Mouse (Mus musculus) urinary bladder, postnatal 14 days (tissue): ENCODE measurements around the gene Stmn1.

Experiments used
- DNase-seq: peaks from one replicate; pipeline ENCODE4 v3.0.0; 2021; ENCODE audit warnings: low spot score

The Stmn1 gene

GRCm38 (mm10) chr4:134468215-134468575 lies at the start of gene Stmn1:
Stmn1 (plus strand) TSS chr4:134468320.
- peak; percentile 95 for DNase-seq

DNA sequence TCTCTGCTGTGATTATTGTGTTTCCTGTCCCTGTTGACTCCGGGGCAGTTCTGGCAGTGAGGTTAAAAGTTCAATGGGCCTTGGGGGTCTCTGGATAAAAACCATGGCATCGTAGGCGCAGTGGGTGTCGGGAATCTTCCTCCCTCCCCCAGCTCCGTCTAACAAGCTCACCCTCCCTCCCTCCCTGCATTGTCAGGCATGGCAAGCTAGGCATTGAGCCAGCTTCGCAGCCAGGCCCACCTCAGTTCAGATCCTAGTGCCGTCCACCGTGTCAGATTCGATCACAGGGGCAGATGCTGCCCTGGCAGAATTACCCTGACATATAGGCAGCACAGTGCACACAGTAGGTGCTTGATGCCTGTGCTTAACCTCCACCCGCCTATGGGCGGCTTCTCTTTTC lies 46.1 kb upstream of the Stmn1 start:
- no peak for DNase-seq

GRCm38 (mm10) chr4:134423949-134424348 lies 44.2 kb upstream of the Stmn1 start:
- DNase-seq = no peak

- DNase-seq = no peak
Measured at GRCm38 (mm10) chr4:134425088-134425487, 43.0 kb upstream of the Stmn1 start.

DNA sequence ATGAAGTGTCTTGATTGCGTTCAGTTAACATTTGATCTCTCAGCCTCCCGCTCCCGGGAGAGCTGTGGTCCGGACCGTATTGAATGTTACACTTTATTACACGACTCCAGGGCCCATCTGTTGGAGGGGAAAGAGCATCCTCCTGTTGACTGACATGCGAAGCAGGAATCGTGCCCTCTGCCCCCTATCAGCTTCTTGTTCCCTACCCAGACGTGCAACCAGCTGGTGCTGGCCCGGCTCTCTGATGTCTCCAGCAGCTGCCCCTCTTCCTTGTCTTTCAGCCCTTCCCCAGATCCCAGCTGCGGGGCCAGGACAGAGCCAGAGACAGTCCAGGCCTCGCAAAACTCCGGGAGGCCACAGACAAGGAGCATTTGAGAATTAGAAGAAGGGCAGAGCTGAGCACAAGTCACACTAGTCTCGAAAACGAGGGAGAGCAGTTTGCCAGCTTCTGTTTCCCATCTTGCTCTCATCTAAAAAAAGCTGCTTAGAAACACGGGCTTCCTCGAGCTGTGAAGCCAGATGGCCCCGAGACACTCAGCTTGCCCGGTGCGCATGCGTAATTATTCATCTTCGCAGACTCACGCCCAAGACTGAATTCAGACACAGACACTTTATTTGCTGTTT lies 37.6 kb upstream of the Stmn1 start:
- DNase-seq = no peak

- no peak for DNase-seq
Measured at GRCm38 (mm10) chr4:134432686-134433360, 35.3 kb upstream of the Stmn1 start.

DNA sequence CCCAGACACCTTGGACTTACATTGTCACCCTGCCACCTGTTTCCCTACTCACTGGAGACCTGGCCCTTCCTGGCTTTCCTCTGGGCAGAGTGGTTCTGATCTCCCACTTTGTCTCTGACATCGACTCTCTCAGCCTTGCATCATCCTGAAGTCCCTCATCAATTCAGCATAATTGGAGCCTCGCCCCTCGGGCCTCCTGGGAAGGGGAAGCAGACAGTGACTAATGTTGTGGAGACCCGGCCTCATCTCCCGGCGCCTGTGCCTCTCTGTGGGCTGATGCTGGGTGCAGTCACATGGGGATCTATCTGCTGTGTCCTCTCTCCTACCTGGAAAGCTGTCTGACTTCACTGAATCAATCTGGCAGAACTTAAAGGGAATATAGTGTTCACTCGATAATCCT lies 31.9 kb upstream of the Stmn1 start:
- DNase-seq = no peak

GRCm38 (mm10) chr4:134436659-134437058 lies 31.5 kb upstream of the Stmn1 start:
- no peak for DNase-seq

DNA sequence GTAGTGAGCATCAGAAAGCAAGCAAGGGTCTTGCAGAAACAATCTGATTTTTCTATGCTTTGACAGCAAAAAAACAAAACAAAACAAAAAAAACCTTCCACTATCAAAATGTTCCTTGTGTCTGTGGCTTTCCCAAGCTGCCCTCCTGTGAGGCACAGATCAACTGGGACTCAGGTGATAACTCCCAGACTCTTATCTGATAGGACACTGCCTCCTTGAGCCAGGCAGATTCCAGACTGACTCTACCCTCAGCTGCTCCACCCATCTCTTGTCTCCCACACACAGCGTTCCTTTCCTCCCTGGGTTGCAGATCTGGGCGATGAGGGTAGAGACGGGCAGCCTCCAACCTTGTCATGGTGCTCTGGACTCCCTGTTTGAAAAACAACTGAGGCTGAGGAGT lies 29.0 kb upstream of the Stmn1 start:
- no peak for DNase-seq

DNA sequence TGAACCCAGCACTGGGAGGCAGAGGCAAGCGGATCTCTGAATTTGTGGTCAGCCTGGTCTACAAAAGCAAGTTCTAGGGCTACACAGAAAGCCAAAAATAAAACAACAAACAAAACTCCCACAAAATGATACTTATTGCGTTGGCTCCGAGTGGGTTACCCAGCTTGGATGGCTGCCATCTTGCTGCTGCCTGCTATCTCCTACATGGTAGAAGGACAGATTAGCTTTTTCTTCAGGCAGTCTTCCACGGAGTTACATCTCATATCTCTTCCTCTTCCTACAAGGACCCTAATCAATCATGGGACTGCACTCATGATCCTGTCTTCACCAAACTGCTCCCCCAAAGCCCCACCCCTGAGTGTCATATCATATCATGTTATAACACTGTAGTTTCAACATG lies 28.2 kb upstream of the Stmn1 start:
- DNase-seq = no peak

GRCm38 (mm10) chr4:134442216-134442615 lies 25.9 kb upstream of the Stmn1 start:
- peak; percentile 22 for DNase-seq

DNA sequence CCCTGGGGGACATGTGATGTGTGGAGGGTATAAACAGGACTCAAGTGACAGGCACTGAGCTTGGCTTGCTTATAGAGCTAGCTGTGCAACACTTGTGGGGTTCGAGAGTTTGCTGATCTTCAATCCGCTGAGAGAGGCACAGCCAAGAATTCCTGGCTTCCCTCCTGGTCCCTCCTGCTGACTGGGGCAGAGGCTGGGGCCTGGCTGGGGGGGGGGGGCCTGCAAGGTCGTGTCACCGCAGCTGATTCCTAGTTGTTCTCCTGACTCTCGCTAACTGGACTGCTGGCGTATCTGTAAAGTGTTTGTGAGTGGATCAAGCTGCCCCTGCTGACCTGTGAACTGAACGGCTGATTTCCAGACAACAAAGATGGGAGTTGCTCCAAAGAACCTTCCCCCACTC lies 24.5 kb upstream of the Stmn1 start:
- DNase-seq = no peak

GRCm38 (mm10) chr4:134444949-134445348 lies 23.2 kb upstream of the Stmn1 start:
- DNase-seq = no peak

- no peak for DNase-seq
Measured at GRCm38 (mm10) chr4:134445489-134445888, 22.6 kb upstream of the Stmn1 start.

- no peak for DNase-seq
Measured at GRCm38 (mm10) chr4:134447966-134448365, 20.2 kb upstream of the Stmn1 start.

- DNase-seq = no peak
Measured at GRCm38 (mm10) chr4:134449595-134450391, 18.3 kb upstream of the Stmn1 start.

DNA sequence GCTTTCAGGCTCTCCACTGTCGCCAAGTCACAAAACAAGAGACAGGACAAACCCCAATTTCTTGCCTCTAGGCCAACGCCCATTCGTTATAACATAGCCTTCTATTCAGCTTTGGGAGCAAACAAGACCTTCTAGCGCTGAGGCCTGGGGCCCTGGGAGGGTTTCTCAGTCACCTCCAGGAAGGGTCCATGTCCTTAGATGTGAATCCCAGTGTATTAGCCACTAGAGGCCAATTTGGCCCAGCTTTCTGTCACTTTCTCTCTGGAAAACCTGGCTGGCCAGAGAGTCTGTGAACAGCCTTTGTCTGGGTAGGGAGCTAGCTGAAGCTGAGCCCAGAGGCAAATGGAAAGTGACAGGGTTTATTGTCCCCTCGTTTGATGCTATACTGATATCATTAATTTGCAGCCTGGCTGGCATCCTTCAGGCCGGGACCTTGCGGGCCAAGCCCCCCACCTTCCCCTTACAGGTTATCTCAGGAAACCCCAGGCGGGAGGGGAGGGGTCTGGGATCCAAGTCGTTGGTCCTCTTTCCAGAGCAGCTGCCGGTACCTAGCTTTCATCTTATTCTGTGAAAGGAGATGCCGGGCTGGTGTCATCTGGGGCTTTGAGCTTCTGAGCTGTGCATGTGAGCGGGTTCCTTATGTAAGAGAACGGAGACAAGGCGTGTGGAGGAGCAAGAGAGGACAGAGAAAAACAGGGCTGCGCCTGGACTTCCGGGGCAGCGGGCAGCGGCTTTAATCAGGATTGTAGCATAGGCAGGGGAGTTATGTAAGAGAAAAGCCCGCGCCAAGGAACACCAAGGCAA lies 17.5 kb upstream of the Stmn1 start:
- no peak for DNase-seq

DNA sequence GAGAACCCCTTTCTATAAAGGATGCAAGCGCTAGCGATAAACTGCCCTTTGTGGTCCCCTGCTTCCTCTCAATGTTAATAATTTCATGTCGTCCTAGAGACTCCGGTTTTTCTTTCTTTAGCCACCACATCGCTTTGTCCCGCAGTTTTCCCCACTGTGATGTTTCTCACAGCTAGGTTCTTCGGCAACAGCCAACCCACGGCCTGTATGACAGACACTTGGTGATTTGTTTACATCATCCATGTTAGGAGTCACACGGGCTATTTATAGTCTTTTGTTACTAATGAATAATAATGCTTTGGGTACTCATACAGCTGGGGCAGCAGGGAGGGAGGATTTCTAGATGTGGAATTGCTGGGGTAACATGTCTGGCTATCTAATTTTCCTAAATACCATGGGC lies 16.6 kb upstream of the Stmn1 start:
- no peak for DNase-seq

DNA sequence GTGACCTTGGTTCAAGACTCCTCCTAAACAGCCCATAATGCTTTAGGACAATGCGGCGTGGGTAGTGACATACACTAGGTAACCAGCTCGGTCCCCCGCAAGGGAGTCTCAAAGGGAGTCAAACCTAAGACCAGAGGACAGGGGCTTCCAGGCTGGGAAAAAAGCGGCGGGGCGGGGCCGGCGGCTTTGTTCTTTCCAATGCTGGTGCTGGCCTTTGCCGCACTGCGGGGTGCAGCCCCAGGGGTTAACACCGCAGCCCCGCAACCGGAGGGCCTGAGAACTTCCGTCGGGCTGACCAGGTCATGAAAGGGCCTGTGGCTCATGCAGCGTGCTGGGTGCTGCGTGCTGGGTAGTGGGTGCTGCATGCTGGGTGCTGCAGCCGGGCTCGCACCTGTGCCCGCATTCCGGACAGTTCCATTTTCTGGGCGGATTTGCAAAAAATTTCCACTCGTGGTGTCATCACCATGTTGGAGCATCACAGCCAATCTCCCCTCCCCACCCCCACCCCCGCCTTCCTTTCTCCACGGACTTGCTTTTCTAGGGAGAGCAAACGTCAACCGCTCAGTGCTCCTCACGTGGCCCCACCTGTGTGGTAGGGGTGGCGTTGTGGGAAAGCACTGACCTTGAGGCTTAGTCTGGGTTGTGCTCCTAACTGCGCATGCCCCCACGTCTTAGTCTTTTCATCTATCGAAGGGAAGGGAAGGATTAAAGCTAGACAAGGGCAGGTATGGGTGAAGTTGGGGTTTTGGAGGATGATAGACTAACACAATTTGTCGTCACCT lies 14.3 kb upstream of the Stmn1 start:
- no peak for DNase-seq

DNA sequence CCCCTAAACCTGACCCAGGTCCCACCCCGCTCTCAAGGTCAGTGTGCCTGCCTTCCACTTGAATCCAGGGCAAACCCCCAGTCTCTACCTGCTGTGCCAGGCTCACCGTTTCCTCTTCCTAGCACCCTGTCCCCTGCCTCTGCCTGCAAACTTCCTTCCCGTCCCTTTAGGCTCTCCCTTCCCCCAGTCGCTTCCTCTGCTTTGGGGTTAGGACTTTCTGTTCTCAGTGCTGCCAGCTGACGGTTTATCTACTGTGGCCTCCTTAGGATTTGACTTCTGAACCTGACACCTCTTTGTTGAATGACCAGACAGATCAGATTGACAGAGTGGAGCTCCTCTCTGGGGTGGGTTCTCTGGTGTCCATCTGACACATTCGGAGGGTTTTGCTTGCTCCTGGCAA lies 12.8 kb upstream of the Stmn1 start:
- DNase-seq = no peak

DNA sequence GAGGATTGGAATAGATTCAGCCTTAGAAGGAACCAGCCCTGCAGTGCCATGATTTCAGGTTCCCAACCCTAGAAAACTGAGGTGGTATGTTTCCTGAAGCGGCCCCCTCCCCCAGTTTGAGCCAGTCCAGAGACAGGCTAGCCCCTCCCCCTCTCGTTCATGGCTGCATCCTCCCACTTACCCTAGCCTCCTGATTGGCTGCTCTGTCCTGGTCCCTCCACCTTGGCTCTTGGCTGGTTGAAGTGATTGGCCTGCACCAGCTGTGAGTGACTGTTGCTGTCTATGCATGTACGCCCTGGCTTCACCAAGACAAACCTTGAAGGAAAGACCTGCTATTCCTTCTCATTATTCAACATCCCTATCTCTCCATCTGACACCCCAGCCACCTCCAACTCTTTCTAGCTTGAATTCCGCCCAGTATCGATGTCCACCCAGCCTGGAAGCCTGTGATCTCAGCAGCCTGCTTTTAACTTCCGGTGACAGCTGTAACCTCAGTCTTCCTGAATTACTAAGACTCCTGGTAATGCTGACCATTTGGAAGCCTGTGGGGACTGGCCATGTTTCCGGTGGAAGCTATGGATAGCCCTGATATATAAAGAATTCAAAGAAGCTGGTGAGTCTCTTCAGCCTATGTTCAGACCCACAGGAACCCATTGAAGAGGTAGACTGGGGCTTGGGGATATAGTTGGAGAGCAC lies 10.8 kb upstream of the Stmn1 start:
- no peak for DNase-seq
